Mouse (Mus musculus): ENCODE results near the gene Mafb. TPM values are rescaled to one million over a fixed set of nuclear protein-coding genes. Genes with fewer than 3 reads are reported as not detected.

Mafb gene
- polyA plus RNA-seq, 1 experiment from 2014 or later, result 6.9 TPM

- 1% methylated on average over 50 of the region's 50 CpGs for WGBS
Observed at GRCm38 (mm10) chr2:160365107-160365911, 1.6 kb downstream of the Mafb start.

GRCm38 (mm10) chr2:160364666-160365065, 2.2 kb downstream of the Mafb start:
- no peaks in the 10 kb centered on the region for H3K36me3 ChIP-seq (ENCODE audit: control insufficient read depth, insufficient read depth, low read length)
- H3K27me3 ChIP-seq (ENCODE audit: control insufficient read depth, insufficient read depth, low read length), result peaks cover 61% of the 10 kb centered on the region
- no peaks in the 10 kb centered on the region for H3K9me3 ChIP-seq (replicated peaks; ENCODE audit: control insufficient read depth, low read length)
- ATAC-seq (ENCODE audit: insufficient read depth, low FRiP score), result no peak
- 0 out of 2 replicates have a peak overlapping the region, but pooled peaks have one; percentile 11 for H3K9ac ChIP-seq (ENCODE audit: low read length)
- H3K4me3 ChIP-seq (replicated peaks; ENCODE audit: low read length), result peak overlapping the region; percentile 63
- H3K27ac ChIP-seq (ENCODE audit: low read length), result no peak overlapping the region
- H3K4me2 ChIP-seq (ENCODE audit: low read depth, low read length), result peak overlapping the region; percentile 99
- 14% methylated on average over 12 of the region's 12 CpGs for WGBS
- H3K4me1 ChIP-seq (ENCODE audit: control insufficient read depth, insufficient read depth, low read length), result peaks cover 3% of the 10 kb centered on the region

More at GRCm38 (mm10) chr2:160365107-160365911, 1.6 kb downstream of the Mafb start:
- Histone ChIP-seq H3K27me3 (ENCODE audit: control insufficient read depth, insufficient read depth, low read length) (peaks cover 61% of the 10 kb centered on the region), H3K4me2 (ENCODE audit: low read depth, low read length) (peak overlapping the region; percentile 99), H3K36me3 (ENCODE audit: control insufficient read depth, insufficient read depth, low read length) (no peaks in the 10 kb centered on the region), H3K4me1 (ENCODE audit: control insufficient read depth, insufficient read depth, low read length) (peaks cover 3% of the 10 kb centered on the region), H3K9me3 (replicated peaks; ENCODE audit: control insufficient read depth, low read length) (no peaks in the 10 kb centered on the region), H3K4me3 (replicated peaks; ENCODE audit: low read length) (peak overlapping the region; percentile 63), H3K27ac (ENCODE audit: low read length) (0 out of 2 replicates have a peak overlapping the region, but pooled peaks have one; percentile 17), H3K9ac (ENCODE audit: low read length) (peak overlapping the region; percentile 85)
- ATAC-seq (ENCODE audit: insufficient read depth, low FRiP score), result no peak

GRCm38 (mm10) chr2:160364128-160364650, 2.7 kb downstream of the Mafb start:
- H3K36me3 ChIP-seq (ENCODE audit: control insufficient read depth, insufficient read depth, low read length), result no peaks in the 10 kb centered on the region
- H3K4me1 ChIP-seq (ENCODE audit: control insufficient read depth, insufficient read depth, low read length), result peaks cover 3% of the 10 kb centered on the region
- peak overlapping the region; percentile 99 for H3K4me2 ChIP-seq (ENCODE audit: low read depth, low read length)
- no peaks in the 10 kb centered on the region for H3K9me3 ChIP-seq (replicated peaks; ENCODE audit: control insufficient read depth, low read length)
- ATAC-seq (ENCODE audit: insufficient read depth, low FRiP score), result no peak
- peak overlapping the region; percentile 63 for H3K4me3 ChIP-seq (replicated peaks; ENCODE audit: low read length)
- 8% methylated on average over 9 of the region's 9 CpGs for WGBS
- no peak overlapping the region for H3K9ac ChIP-seq (ENCODE audit: low read length)
- no peak overlapping the region for H3K27ac ChIP-seq (ENCODE audit: low read length)
- H3K27me3 ChIP-seq (ENCODE audit: control insufficient read depth, insufficient read depth, low read length), result peaks cover 60% of the 10 kb centered on the region

GRCm38 (mm10) chr2:160363201-160363600, 3.7 kb downstream of the Mafb start:
- Histone ChIP-seq H3K4me1 (ENCODE audit: control insufficient read depth, insufficient read depth, low read length) (no peaks in the 10 kb centered on the region; the same call in none of the 2 replicates), H3K4me2 (ENCODE audit: low read depth, low read length) (no peak overlapping the region), H3K9ac (ENCODE audit: low read length) (no peak overlapping the region), H3K36me3 (ENCODE audit: control insufficient read depth, insufficient read depth, low read length) (no peaks in the 10 kb centered on the region), H3K27me3 (ENCODE audit: control insufficient read depth, insufficient read depth, low read length) (peaks cover 61% of the 10 kb centered on the region), H3K27ac (ENCODE audit: low read length) (no peak overlapping the region), H3K9me3 (replicated peaks; ENCODE audit: control insufficient read depth, low read length) (no peaks in the 10 kb centered on the region), H3K4me3 (replicated peaks; ENCODE audit: low read length) (no peak overlapping the region)
- WGBS, result 46% methylated on average over 4 of the region's 4 CpGs
- ATAC-seq (ENCODE audit: insufficient read depth, low FRiP score), result no peak

GRCm38 (mm10) chr2:160361442-160362121, 5.3 kb downstream of the Mafb start:
- peaks cover 64% of the 10 kb centered on the region for H3K27me3 ChIP-seq (ENCODE audit: control insufficient read depth, insufficient read depth, low read length)
- no peaks in the 10 kb centered on the region; the same call in none of the 2 replicates for H3K4me1 ChIP-seq (ENCODE audit: control insufficient read depth, insufficient read depth, low read length)
- H3K9me3 ChIP-seq (replicated peaks; ENCODE audit: control insufficient read depth, low read length), result no peaks in the 10 kb centered on the region
- 23% methylated on average over 16 of the region's 16 CpGs for WGBS
- no peaks in the 10 kb centered on the region for H3K36me3 ChIP-seq (ENCODE audit: control insufficient read depth, insufficient read depth, low read length)
- ATAC-seq (ENCODE audit: insufficient read depth, low FRiP score), result no peak
- H3K27ac ChIP-seq (ENCODE audit: low read length), result no peak overlapping the region
- no peak overlapping the region for H3K4me3 ChIP-seq (replicated peaks; ENCODE audit: low read length)
- H3K9ac ChIP-seq (ENCODE audit: low read length), result no peak overlapping the region
- H3K4me2 ChIP-seq (ENCODE audit: low read depth, low read length), result no peak overlapping the region

- 19% methylated on average over 8 of the region's 8 CpGs for WGBS
- ATAC-seq (ENCODE audit: insufficient read depth, low FRiP score), result no peak
Observed at GRCm38 (mm10) chr2:160360234-160360874, 6.5 kb downstream of the Mafb start.

GRCm38 (mm10) chr2:160358896-160359295, 8.0 kb downstream of the Mafb start:
- peaks cover 57% of the 10 kb centered on the region for H3K27me3 ChIP-seq (ENCODE audit: control insufficient read depth, insufficient read depth, low read length)
- H3K27ac ChIP-seq (ENCODE audit: low read length), result no peak overlapping the region
- no peak overlapping the region for H3K4me2 ChIP-seq (ENCODE audit: low read depth, low read length)
- no peak overlapping the region for H3K4me3 ChIP-seq (replicated peaks; ENCODE audit: low read length)
- H3K4me1 ChIP-seq (ENCODE audit: control insufficient read depth, insufficient read depth, low read length), result no peaks in the 10 kb centered on the region
- no peaks in the 10 kb centered on the region for H3K9me3 ChIP-seq (replicated peaks; ENCODE audit: control insufficient read depth, low read length)
- H3K36me3 ChIP-seq (ENCODE audit: control insufficient read depth, insufficient read depth, low read length), result no peaks in the 10 kb centered on the region
- no peak overlapping the region for H3K9ac ChIP-seq (ENCODE audit: low read length)
- no peak for ATAC-seq (ENCODE audit: insufficient read depth, low FRiP score)
- 7% methylated on average over 4 of the region's 4 CpGs for WGBS

More at GRCm38 (mm10) chr2:160360234-160360874, 6.5 kb downstream of the Mafb start:
- H3K4me3 ChIP-seq (replicated peaks; ENCODE audit: low read length), result no peak overlapping the region
- peaks cover 57% of the 10 kb centered on the region for H3K27me3 ChIP-seq (ENCODE audit: control insufficient read depth, insufficient read depth, low read length)
- no peaks in the 10 kb centered on the region for H3K9me3 ChIP-seq (replicated peaks; ENCODE audit: control insufficient read depth, low read length)
- no peak overlapping the region for H3K9ac ChIP-seq (ENCODE audit: low read length)
- H3K27ac ChIP-seq (ENCODE audit: low read length), result no peak overlapping the region
- H3K4me2 ChIP-seq (ENCODE audit: low read depth, low read length), result no peak overlapping the region
- no peaks in the 10 kb centered on the region for H3K36me3 ChIP-seq (ENCODE audit: control insufficient read depth, insufficient read depth, low read length)
- H3K4me1 ChIP-seq (ENCODE audit: control insufficient read depth, insufficient read depth, low read length), result no peaks in the 10 kb centered on the region; the same call in 1 of the 2 replicates

GRCm38 (mm10) chr2:160357442-160357841, 9.4 kb downstream of the Mafb start:
- Histone ChIP-seq H3K4me2 (ENCODE audit: low read depth, low read length) (no peak overlapping the region), H3K9me3 (replicated peaks; ENCODE audit: control insufficient read depth, low read length) (no peaks in the 10 kb centered on the region), H3K4me1 (ENCODE audit: control insufficient read depth, insufficient read depth, low read length) (peaks cover 3% of the 10 kb centered on the region; the same call in 1 of the 2 replicates), H3K27ac (ENCODE audit: low read length) (no peak overlapping the region), H3K36me3 (ENCODE audit: control insufficient read depth, insufficient read depth, low read length) (no peaks in the 10 kb centered on the region), H3K9ac (ENCODE audit: low read length) (no peak overlapping the region), H3K4me3 (replicated peaks; ENCODE audit: low read length) (no peak overlapping the region), H3K27me3 (ENCODE audit: control insufficient read depth, insufficient read depth, low read length) (peaks cover 46% of the 10 kb centered on the region)
- no peak for ATAC-seq (ENCODE audit: insufficient read depth, low FRiP score)
- WGBS, result 46% methylated on average over 4 of the region's 4 CpGs

All from stomach, embryonic 16.5 days (tissue).